Mouse (Mus musculus) CH12.LX (cell line): ENCODE measurements around the gene Jag2. TPM values are rescaled to one million over a fixed set of nuclear protein-coding genes. Genes with fewer than 3 reads are reported as not detected.
A peak's percentile ranks its signal among the peaks of the same experiment; 100 is the strongest.

Experiments
- DNase-seq: peaks from one replicate; pipeline ENCODE4 v3.0.0-alpha.2; 2013; ENCODE audit errors: extremely low read depth
- H3K27ac ChIP-seq: 2 replicates; pipeline ENCODE4 v1.5.1; 2012; ENCODE audit warnings: low read depth, mild to moderate bottlenecking, control low read depth, moderate library complexity; ENCODE audit not compliant: insufficient read depth
- H3K27me3 ChIP-seq: replicated peaks from 2 replicates; pipeline ENCODE3; 2012; ENCODE audit warnings: inconsistent platforms
- H3K36me3 ChIP-seq, 2 experiments: replicated peaks in 1 of 2; 2 replicates each; pipeline versions ENCODE3 to v1.6.1; 2012; ENCODE audit warnings: inconsistent platforms in 1 of 2, low read length in 1 of 2, mild to moderate bottlenecking in 1 of 2, mixed read lengths in 1 of 2, moderate library complexity in 1 of 2; ENCODE audit not compliant: control insufficient read depth in 1 of 2, insufficient read depth in 1 of 2
- H3K4me1 ChIP-seq, 2 experiments: 2 replicates each; pipeline ENCODE4 v1.6.1; 2012; ENCODE audit warnings: inconsistent platforms in 1 of 2, moderate library complexity in 1 of 2; ENCODE audit not compliant: insufficient read depth in 2 of 2, control insufficient read depth in 1 of 2
- H3K4me2 ChIP-seq: 2 replicates; pipeline ENCODE4 v1.6.1; 2012; ENCODE audit warnings: low read depth, mild to moderate bottlenecking, control low read depth; ENCODE audit not compliant: poor library complexity, insufficient read depth, severe bottlenecking
- H3K4me3 ChIP-seq, 3 experiments: fragments of 150-350 bp in 1 of 3; sonication (generic) in 1 of 3; replicated peaks in 1 of 3; 2 replicates each; pipeline versions ENCODE3 to v1.5.1; 2011 to 2012; ENCODE audit warnings: low read depth in 2 of 3, low read length in 2 of 3, mild to moderate bottlenecking in 2 of 3, moderate library complexity in 2 of 3, control low read depth in 1 of 3, improper control_type of control experiment in 1 of 3, inconsistent platforms in 1 of 3, mixed read lengths in 1 of 3; ENCODE audit not compliant: poor library complexity in 1 of 3
- H3K79me2 ChIP-seq: replicated peaks from 2 replicates; pipeline ENCODE4 v1.6.1; 2012; ENCODE audit warnings: mild to moderate bottlenecking, moderate library complexity; ENCODE audit not compliant: control insufficient read depth, poor library complexity, insufficient read depth, severe bottlenecking; ENCODE audit errors: extremely low read depth
- H3K9ac ChIP-seq: 2 replicates; pipeline ENCODE4 v1.6.1; 2012; ENCODE audit warnings: low read depth, mild to moderate bottlenecking, control low read depth, moderate library complexity; ENCODE audit not compliant: insufficient read depth
- H3K9me3 ChIP-seq: replicated peaks from 2 replicates; pipeline ENCODE3; 2012; ENCODE audit warnings: low read length, inconsistent platforms, mixed read lengths
- BHLHE40 ChIP-seq: IDR thresholded peaks from 2 replicates; pipeline ENCODE4 v1.6.1; 2011; ENCODE audit warnings: mild to moderate bottlenecking, low read depth, low read length, improper control_type of control experiment
- CHD1 ChIP-seq: IDR thresholded peaks from 2 replicates; pipeline ENCODE4 v1.6.1; 2012; ENCODE audit warnings: low read depth, low read length, improper control_type of control experiment, inconsistent platforms
- E2F4 ChIP-seq: IDR thresholded peaks from 2 replicates; pipeline ENCODE4 v1.6.1; 2011; ENCODE audit warnings: low read depth, low read length, improper control_type of control experiment; ENCODE audit not compliant: insufficient replicate concordance
- ELF1 ChIP-seq: IDR thresholded peaks from 2 replicates; pipeline ENCODE4 v1.6.1; 2014; ENCODE audit warnings: low read depth, mild to moderate bottlenecking, inconsistent platforms, low read length, improper control_type of control experiment
- EP300 ChIP-seq: IDR thresholded peaks from 2 replicates; pipeline ENCODE4 v1.6.1; 2011; ENCODE audit warnings: low read length, improper control_type of control experiment
- GABPA ChIP-seq: IDR thresholded peaks from 2 replicates; pipeline ENCODE4 v1.6.1; 2012; ENCODE audit warnings: low read depth, low read length, improper control_type of control experiment, inconsistent platforms; ENCODE audit not compliant: insufficient replicate concordance
- JUND ChIP-seq: conservative IDR thresholded peaks from 2 replicates; pipeline ENCODE4 v1.6.1; 2011; ENCODE audit warnings: low read depth, low read length, improper control_type of control experiment
- KAT2A ChIP-seq: IDR thresholded peaks from 2 replicates; pipeline ENCODE4 v1.6.1; 2012; ENCODE audit warnings: low read length, improper control_type of control experiment, inconsistent platforms; ENCODE audit not compliant: insufficient replicate concordance
- MYC ChIP-seq: IDR thresholded peaks from 2 replicates; pipeline ENCODE4 v1.6.1; 2011; ENCODE audit warnings: low read depth, mild to moderate bottlenecking, improper control_type of control experiment, low read length
- SMC3 ChIP-seq: IDR thresholded peaks from 2 replicates; pipeline ENCODE4 v1.6.1; 2011; ENCODE audit warnings: low read depth, low read length, improper control_type of control experiment
- TCF12 ChIP-seq: IDR thresholded peaks from 2 replicates; pipeline ENCODE4 v1.6.1; 2014; ENCODE audit warnings: low read depth, mild to moderate bottlenecking, inconsistent platforms, low read length, improper control_type of control experiment
- USF2 ChIP-seq: conservative IDR thresholded peaks from 2 replicates; pipeline ENCODE4 v1.6.1; 2011; ENCODE audit warnings: low read depth, low read length, improper control_type of control experiment
- ZC3H11A ChIP-seq: IDR thresholded peaks from 2 replicates; pipeline ENCODE4 v1.6.1; 2012; ENCODE audit warnings: low read depth, mild to moderate bottlenecking, inconsistent platforms, low read length, improper control_type of control experiment
- dilution Hi-C: fragments of 300-500 bp; cut with MboI; formaldehyde crosslinking; loops from 2 replicates; pipeline ENCODE4 v1.14.3; 2020; ENCODE audit warnings: low sequenced_read_pairs; ENCODE audit not compliant: extremely low pct_unique_long_range_greater_than_20kb, extremely low pct_ligation_motif_present
- in situ Hi-C: fragments of 300-500 bp; cut with MboI; formaldehyde crosslinking; loops from 3 replicates; pipeline ENCODE4 v1.14.3; 2019; ENCODE audit warnings: low sequenced_read_pairs, low pct_ligation_motif_present, low pct_unique_long_range_greater_than_20kb, mixed read lengths
- polyA plus RNA-seq: library from polyadenylated mRNA; unstranded; fragments of >175 nt; gene quantifications from 2 replicates; pipeline ENCODE4 v1.2.1, GENCODE M21; 2012; ENCODE audit warnings: low read depth; ENCODE audit not compliant: insufficient read length
- total RNA-seq, 2 experiments: library from RNA; depleted of rRNA; stranded (reverse); fragments of 300-350 nt in 1 of 2; fragments of >200 nt in 1 of 2; gene quantifications; 2 replicates each; pipeline ENCODE4 v1.2.3; 2012 to 2014

The Jag2 gene
- total and polyA plus RNA-seq, 3 experiments: 0.34 to 7.6 (median 0.59) TPM

GRCm38 (mm10) chr12:112897522-112898212, 31.9 kb downstream of the Jag2 start:
- Histone ChIP-seq H3K4me1 (peaks cover 12 to 19% of the 10 kb centered on the region in 2 experiments), H3K27me3 (peaks cover 55% of the 10 kb centered on the region), H3K4me2 (no peak overlapping the region), H3K9ac (no peak overlapping the region), H3K36me3 (no peaks in the 10 kb centered on the region), H3K79me2 (no peaks in the 10 kb centered on the region), H3K9me3 (no peaks in the 10 kb centered on the region), H3K4me3 (no peak overlapping the region), H3K27ac (no peak overlapping the region)
- in situ Hi-C loops: no loop called here
- no peak for DNase-seq
- dilution Hi-C loops: no loop called here
- TF ChIP-seq USF2: no peak
- TF ChIP-seq SMC3: no peak
- no peak for TF ChIP-seq MYC
- TF ChIP-seq KAT2A: no peak
- no peak for TF ChIP-seq TCF12

GRCm38 (mm10) chr12:112894969-112895368, 34.6 kb downstream of the Jag2 start:
- dilution Hi-C loops: no loop called here

GRCm38 (mm10) chr12:112894303-112894884, 35.2 kb downstream of the Jag2 start:
- no peak overlapping the region for H3K4me3 ChIP-seq
- peak overlapping the region; percentile 17 for H3K4me2 ChIP-seq
- H3K79me2 ChIP-seq: no peaks in the 10 kb centered on the region
- TF ChIP-seq E2F4: no peak
- TF ChIP-seq BHLHE40: 0 out of 2 replicates have a peak, but pooled peaks have one; percentile 10
- TF ChIP-seq JUND: no peak
- no peak for TF ChIP-seq ZC3H11A
- no peak for TF ChIP-seq GABPA
- no peak for TF ChIP-seq CHD1
- TF ChIP-seq, all 38 proteins: peak for 1
- Histone ChIP-seq H3K4me1 (peaks cover 12 to 19% of the 10 kb centered on the region in 2 experiments), H3K9ac (no peak overlapping the region), H3K36me3 (no peaks in the 10 kb centered on the region), H3K9me3 (peaks cover 6% of the 10 kb centered on the region), H3K27ac (no peak overlapping the region), H3K27me3 (peaks cover 53% of the 10 kb centered on the region)
- DNase-seq: no peak
- dilution Hi-C loops (no loop called here), in situ Hi-C loops (no loop called here)

More at GRCm38 (mm10) chr12:112894969-112895368, 34.6 kb downstream of the Jag2 start:
- no peaks in the 10 kb centered on the region for H3K36me3 ChIP-seq
- peak overlapping the region in 1 of 3 experiments; percentile 16 for H3K4me3 ChIP-seq
- no peaks in the 10 kb centered on the region for H3K79me2 ChIP-seq
- no peak overlapping the region for H3K27ac ChIP-seq
- TF ChIP-seq EP300: no peak
- TF ChIP-seq ELF1: 0 out of 2 replicates have a peak, but pooled peaks have one; percentile 14
- peaks cover 6% of the 10 kb centered on the region for H3K9me3 ChIP-seq
- H3K4me2 ChIP-seq: peak overlapping the region; percentile 17; the same call in 1 of the 2 replicates
- no peak for DNase-seq
- peaks cover 12 to 19% of the 10 kb centered on the region in 2 experiments for H3K4me1 ChIP-seq
- in situ Hi-C loops: no loop called here
- no peak overlapping the region for H3K9ac ChIP-seq
- H3K27me3 ChIP-seq: peaks cover 53% of the 10 kb centered on the region
